Mouse (Mus musculus) lung, adult 2 months (tissue): ENCODE data around the gene Theg.
A peak's percentile ranks its signal among the peaks of the same experiment; 100 is the strongest.

Source experiments
- CTCF ChIP-seq: fragments of 200-500 bp; IDR thresholded peaks from 2 replicates; pipeline ENCODE4 v1.5.1; 2011; ENCODE audit warnings: mild to moderate bottlenecking, low read length, control low read depth; ENCODE audit not compliant: insufficient read depth
- POLR2A ChIP-seq: fragments of 200-500 bp; IDR thresholded peaks from 2 replicates; pipeline ENCODE4 v1.6.1; 2011; ENCODE audit warnings: low read depth, mild to moderate bottlenecking, control low read depth, low read length, borderline replicate concordance; ENCODE audit errors: extremely low read depth

- no peak for TF ChIP-seq POLR2A
- peak; percentile 37; the same call in 1 of the 2 replicates for TF ChIP-seq CTCF
Measured at GRCm38 (mm10) chr10:79580811-79581210, 6.3 kb downstream of the Theg start.
